In the genomic region with DNA sequence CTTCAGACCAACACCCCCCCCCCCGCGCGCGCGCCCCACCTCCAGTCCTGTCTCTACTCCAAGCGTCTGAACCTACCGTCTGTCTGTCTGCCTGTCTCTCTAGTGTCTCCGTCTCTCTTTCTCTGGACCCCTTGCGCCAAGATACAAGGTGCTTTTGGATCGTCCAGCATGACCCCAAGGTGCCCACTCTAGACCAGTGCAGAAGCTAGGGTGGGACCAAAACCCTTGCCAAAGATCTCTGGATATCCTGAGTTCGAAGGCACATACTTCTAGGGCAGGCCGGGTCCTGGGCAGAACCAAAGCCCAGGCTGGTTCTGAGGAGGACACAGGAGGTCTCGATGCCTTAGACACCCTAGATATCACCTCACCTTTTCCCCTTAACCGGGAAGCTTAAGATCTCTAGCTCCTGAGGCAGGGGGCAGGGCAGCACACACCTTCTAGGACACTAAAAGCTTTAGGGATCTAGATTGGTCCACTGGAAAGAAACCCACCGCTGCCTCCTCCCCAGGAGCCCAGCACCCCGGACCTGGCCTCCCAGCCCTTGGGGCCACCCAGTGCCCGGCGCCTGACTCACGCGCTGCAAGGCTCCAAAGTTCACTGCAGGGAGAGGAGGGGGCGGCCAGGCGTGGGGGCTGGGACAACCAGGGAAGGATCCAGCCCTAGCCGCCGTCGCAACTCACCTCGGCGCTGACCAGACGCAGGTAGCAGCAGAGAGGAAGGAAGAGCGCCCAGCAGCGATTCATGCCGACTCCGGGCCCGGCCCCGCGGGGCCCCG, we compare ENCODE assay signal across 8 mouse cellular contexts. TPM values are rescaled to one million over a fixed set of nuclear protein-coding genes. Genes with fewer than 3 reads are reported as not detected.
DNase-seq lines count a peak whose midpoint lies in the region; ATAC-seq lines count a peak whose summit lies in the region.

No protein-coding gene starts in this region.

- H3K4me1 ChIP-seq in lung, embryonic 15.5 days: peaks cover 31% of the 10 kb centered on the region
- H3K4me1 ChIP-seq in embryonic facial prominence, embryonic 11.5 days (ENCODE audit: control insufficient read depth, insufficient read depth, low read length): peaks cover 9% of the 10 kb centered on the region; the same call in 1 of the 2 replicates
- peaks cover 37% of the 10 kb centered on the region for H3K4me1 ChIP-seq in hindbrain, embryonic 15.5 days (replicated peaks)
- H3K4me1 ChIP-seq in liver, embryonic 12.5 days: peaks cover 41% of the 10 kb centered on the region
- H3K4me1 ChIP-seq in stomach, embryonic 16.5 days (ENCODE audit: control insufficient read depth, insufficient read depth, low read length): peaks cover 35% of the 10 kb centered on the region

- H3K4me3 ChIP-seq in lung, embryonic 15.5 days: peak overlapping the region; percentile 61
- H3K4me3 ChIP-seq in embryonic facial prominence, embryonic 11.5 days (ENCODE audit: low read depth, low read length): peak overlapping the region; percentile 58
- H3K4me3 ChIP-seq in hindbrain, embryonic 15.5 days: peak overlapping the region; percentile 62
- peak overlapping the region; percentile 58 for H3K4me3 ChIP-seq in liver, embryonic 12.5 days
- peak overlapping the region; percentile 70 for H3K4me3 ChIP-seq in stomach, embryonic 16.5 days (replicated peaks; ENCODE audit: low read length)

- H3K9me3 ChIP-seq in lung, embryonic 15.5 days: no peaks in the 10 kb centered on the region
- no peaks in the 10 kb centered on the region for H3K9me3 ChIP-seq in embryonic facial prominence, embryonic 11.5 days (replicated peaks; ENCODE audit: control insufficient read depth, low read length)
- no peaks in the 10 kb centered on the region for H3K9me3 ChIP-seq in hindbrain, embryonic 15.5 days
- H3K9me3 ChIP-seq in liver, embryonic 12.5 days (replicated peaks): no peaks in the 10 kb centered on the region
- no peaks in the 10 kb centered on the region for H3K9me3 ChIP-seq in stomach, embryonic 16.5 days (replicated peaks; ENCODE audit: control insufficient read depth, low read length)

- peak overlapping the region; percentile 67 for H3K9ac ChIP-seq in lung, embryonic 15.5 days
- H3K9ac ChIP-seq in embryonic facial prominence, embryonic 11.5 days (replicated peaks; ENCODE audit: low read length): peak overlapping the region; percentile 72
- peak overlapping the region; percentile 77 for H3K9ac ChIP-seq in hindbrain, embryonic 15.5 days
- peak overlapping the region; percentile 64 for H3K9ac ChIP-seq in liver, embryonic 12.5 days
- H3K9ac ChIP-seq in stomach, embryonic 16.5 days (ENCODE audit: low read length): peak overlapping the region; percentile 88

- peak overlapping the region; percentile 94 for H3K4me2 ChIP-seq in lung, embryonic 15.5 days
- H3K4me2 ChIP-seq in embryonic facial prominence, embryonic 11.5 days (ENCODE audit: low read depth, low read length): peak overlapping the region; percentile 98
- H3K4me2 ChIP-seq in hindbrain, embryonic 15.5 days: peak overlapping the region; percentile 95
- H3K4me2 ChIP-seq in liver, embryonic 12.5 days: peak overlapping the region; percentile 79
- H3K4me2 ChIP-seq in stomach, embryonic 16.5 days (ENCODE audit: low read depth, low read length): peak overlapping the region; percentile 99

- no peak for DNase-seq in lung, postnatal 10 days
- DNase-seq in embryonic facial prominence, embryonic 11.5 days (ENCODE audit: low spot score): no peak
- DNase-seq in layer of hippocampus, adult 18-20 months (ENCODE audit: low spot score in 2 of 2): no peak
- DNase-seq in layer of hippocampus, postnatal 25 days (ENCODE audit: extremely low spot score in 1 of 2, low spot score in 1 of 2): no peak

- WGBS in lung, embryonic 15.5 days: 1% methylated on average over 28 of the region's 36 CpGs
- WGBS in embryonic facial prominence, embryonic 11.5 days: 3% methylated on average over 34 of the region's 36 CpGs
- under 1% methylated on average over 35 of the region's 36 CpGs for WGBS in hindbrain, embryonic 15.5 days
- WGBS in liver, embryonic 12.5 days (ENCODE audit: insufficient replicate concordance): 1% methylated on average over 36 of the region's 36 CpGs
- 2% methylated on average over 34 of the region's 36 CpGs for WGBS in stomach, embryonic 16.5 days

- H3K27ac ChIP-seq in lung, embryonic 15.5 days: peak overlapping the region; percentile 79
- H3K27ac ChIP-seq in embryonic facial prominence, embryonic 11.5 days (replicated peaks; ENCODE audit: low read depth, low read length): no peak overlapping the region
- peak overlapping the region; percentile 80 for H3K27ac ChIP-seq in hindbrain, embryonic 15.5 days (replicated peaks)
- peak overlapping the region; percentile 6; the same call in 1 of the 2 replicates for H3K27ac ChIP-seq in liver, embryonic 12.5 days
- peak overlapping the region; percentile 80 for H3K27ac ChIP-seq in stomach, embryonic 16.5 days (ENCODE audit: low read length)

- H3K36me3 ChIP-seq in lung, embryonic 15.5 days: no peaks in the 10 kb centered on the region
- no peaks in the 10 kb centered on the region for H3K36me3 ChIP-seq in embryonic facial prominence, embryonic 11.5 days (replicated peaks; ENCODE audit: control insufficient read depth, insufficient read depth, low read depth, low read length)
- H3K36me3 ChIP-seq in hindbrain, embryonic 15.5 days: no peaks in the 10 kb centered on the region
- no peaks in the 10 kb centered on the region for H3K36me3 ChIP-seq in liver, embryonic 12.5 days
- H3K36me3 ChIP-seq in stomach, embryonic 16.5 days (ENCODE audit: control insufficient read depth, insufficient read depth, low read length): no peaks in the 10 kb centered on the region

- peaks cover 63% of the 10 kb centered on the region for H3K27me3 ChIP-seq in lung, embryonic 15.5 days
- peaks cover 62% of the 10 kb centered on the region for H3K27me3 ChIP-seq in embryonic facial prominence, embryonic 11.5 days (ENCODE audit: control insufficient read depth, insufficient read depth, low read length)
- H3K27me3 ChIP-seq in hindbrain, embryonic 15.5 days: peaks cover 24% of the 10 kb centered on the region
- H3K27me3 ChIP-seq in liver, embryonic 12.5 days (replicated peaks): peaks cover 75% of the 10 kb centered on the region
- peaks cover 43% of the 10 kb centered on the region for H3K27me3 ChIP-seq in stomach, embryonic 16.5 days (ENCODE audit: control insufficient read depth, insufficient read depth, low read length)

- ATAC-seq in lung, embryonic 15.5 days (ENCODE audit: borderline replicate concordance, extremely low read depth, low FRiP score, low TSS enrichment): no peak
- no peak for ATAC-seq in embryonic facial prominence, embryonic 11.5 days (replicated peaks; ENCODE audit: insufficient number of reproducible peaks, low FRiP score, low TSS enrichment, low read depth)
- ATAC-seq in hindbrain, embryonic 15.5 days (ENCODE audit: low FRiP score, low read depth): peak; percentile 4; the same call in 1 of the 2 replicates
- no peak; the same call in 1 of the 2 replicates for ATAC-seq in liver, embryonic 12.5 days
- peak; percentile 45; the same call in 1 of the 2 replicates for ATAC-seq in stomach, embryonic 16.5 days (ENCODE audit: insufficient read depth, low FRiP score)

RNA-seq across cellular contexts. Expression of a gene that starts 1.3 kb away (rescaled TPM):
- 8.4 TPM in 2 replicates for polyA plus RNA-seq in lung, embryonic 15.5 days (2015; fragmentation: Nextera tagmentation; extraction: Ambion mirVana)
- 2.5 and 2.8 TPM in 2 replicates for polyA plus RNA-seq in embryonic facial prominence, embryonic 11.5 days (2014; fragmentation: Nextera tagmentation; extraction: Ambion mirVana)
- 5.7 and 5.8 TPM in 2 replicates for polyA plus RNA-seq in hindbrain, embryonic 15.5 days (2015; fragmentation: Nextera tagmentation; extraction: Ambion mirVana)
- 1.6 and 2.2 TPM in 2 replicates for polyA plus RNA-seq in liver, embryonic 12.5 days (2016; fragmentation: Nextera tagmentation; extraction: Ambion mirVana)
- polyA plus RNA-seq in stomach, embryonic 16.5 days (2015; fragmentation: Nextera tagmentation; extraction: Ambion mirVana): 2.9 and 3.4 TPM in 2 replicates
- 10 to 100 TPM; 28.2 to 30.4 TPM for total RNA-seq in layer of hippocampus, adult 18-20 months (2021)
- 10 to 100 TPM; 28.9 to 33.6 TPM for total RNA-seq in layer of hippocampus, postnatal 25 days (2021)

RNA-seq across cellular contexts. Expression of a gene that starts 42.5 kb away (rescaled TPM):
- polyA plus RNA-seq in lung, embryonic 15.5 days (2015; fragmentation: Nextera tagmentation; extraction: Ambion mirVana): 2.4 and 2.8 TPM in 2 replicates
- polyA plus RNA-seq in embryonic facial prominence, embryonic 11.5 days (2014; fragmentation: Nextera tagmentation; extraction: Ambion mirVana): 0.75 and 1.3 TPM in 2 replicates
- polyA plus RNA-seq in hindbrain, embryonic 15.5 days (2015; fragmentation: Nextera tagmentation; extraction: Ambion mirVana): 4.5 and 4.7 TPM in 2 replicates
- polyA plus RNA-seq in liver, embryonic 12.5 days (2016; fragmentation: Nextera tagmentation; extraction: Ambion mirVana): 1.8 and 2.0 TPM in 2 replicates
- polyA plus RNA-seq in stomach, embryonic 16.5 days (2015; fragmentation: Nextera tagmentation; extraction: Ambion mirVana): 5.7 and 6.9 TPM in 2 replicates
- total RNA-seq in layer of hippocampus, adult 18-20 months (2021): 10 to 100 TPM; 62.3 to 62.7 TPM
- total RNA-seq in layer of hippocampus, postnatal 25 days (2021): 10 to 100 TPM; 32.1 to 35.7 TPM

Comparison
In these comparisons a context has a peak if more than half of its experiments do, and no peak if none do; other contexts are left out.
1. ATAC-seq: peak in hindbrain, embryonic 15.5 days (single experiment) and stomach, embryonic 16.5 days (single experiment); none in lung, embryonic 15.5 days (single experiment), embryonic facial prominence, embryonic 11.5 days (single experiment) and liver, embryonic 12.5 days (single experiment).
2. Peak in every context shown above with its lines, with median percentiles within 50 percentile points of each other: H3K4me2 ChIP-seq, H3K4me3 ChIP-seq and H3K9ac ChIP-seq.